Mouse (Mus musculus) Patski (cell line): ENCODE data around the gene Crtac1. TPM values are rescaled to one million over a fixed set of nuclear protein-coding genes. Genes with fewer than 3 reads are reported as not detected.

Experiments
- ATAC-seq: fragments of 100-300 bp; one replicate; pipeline ENCODE4 v1.8.0; 2021
- CTCF ChIA-PET: fragments of 350-600 bp; sonication (Branson Sonifier 250); formaldehyde crosslinking; loops from one replicate; lab custom pipeline; 2022; ENCODE audit warnings: inconsistent platforms; lab: Charles Lee
- POLR2A ChIA-PET: fragments of 350-600 bp; sonication (Branson Sonifier 250); formaldehyde crosslinking; loops from one replicate; lab custom pipeline; 2022; ENCODE audit warnings: antibody characterized with exemption, inconsistent platforms; lab: Charles Lee
- DNase-seq: peaks from one replicate; pipeline ENCODE4 v3.0.0-alpha.2; 2011; ENCODE audit warnings: low read depth, low spot score
- H3K27me3 ChIP-seq: fragments of 371-371 bp; one replicate; pipeline ENCODE4 v1.5.1; 2021
- CTCF ChIP-seq: fragments of 100-300 bp; IDR thresholded peaks from one replicate; pipeline ENCODE4 v1.5.1; 2021
- in situ Hi-C: fragments of 300-500 bp; cut with MboI; formaldehyde crosslinking; loops from 3 replicates; pipeline ENCODE4 v1.11.1; 2018; ENCODE audit warnings: low pct_unique_long_range_greater_than_20kb, mixed read lengths
- polyA plus RNA-seq: library from polyadenylated mRNA; unstranded; gene quantifications from one replicate; pipeline ENCODE4 v1.2.3, GENCODE M21; 2021

The Crtac1 gene
- polyA plus RNA-seq, 1 experiment from 2014 or later: 15.3 TPM

DNA sequence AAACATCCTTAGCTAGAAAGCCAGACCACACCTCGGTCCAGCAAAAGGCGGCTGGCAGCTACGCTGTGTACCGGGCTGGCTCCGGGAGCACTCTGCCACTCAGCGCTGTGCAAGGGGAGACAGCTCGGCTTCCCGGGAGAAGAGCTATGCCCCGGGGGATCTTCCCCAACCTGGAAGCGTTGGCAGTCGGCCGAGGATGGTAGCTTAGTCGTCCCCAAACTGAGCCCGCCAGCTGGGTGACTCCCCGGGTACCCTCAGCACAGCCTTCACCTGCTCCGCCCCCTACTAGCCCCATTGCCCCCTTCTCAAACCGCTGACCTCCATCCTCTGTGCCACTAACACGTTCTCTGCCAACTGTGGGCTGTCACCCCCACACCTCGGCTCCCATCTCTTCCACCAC, 602 bp downstream of the Crtac1 start:
- ATAC-seq: peak; percentile 34
- in situ Hi-C loops: no loop called here
- no peak for DNase-seq
- ChIA-PET CTCF (interaction anchor here (1.8 to 3.6 kb wide), 4 partner anchors 9 to 228 kb away, joined by 4 to 28 read pairs (median 9); no protein-coding TSS in a partner anchor), POLR2A (interaction anchor here (0.8 to 1.2 kb wide), 3 partner anchors 11 to 89 kb away, joined by 3 to 5 read pairs (median 3); no protein-coding TSS in a partner anchor)
- peaks cover 79% of the 10 kb centered on the region for H3K27me3 ChIP-seq
- TF ChIP-seq CTCF: no peak

DNA sequence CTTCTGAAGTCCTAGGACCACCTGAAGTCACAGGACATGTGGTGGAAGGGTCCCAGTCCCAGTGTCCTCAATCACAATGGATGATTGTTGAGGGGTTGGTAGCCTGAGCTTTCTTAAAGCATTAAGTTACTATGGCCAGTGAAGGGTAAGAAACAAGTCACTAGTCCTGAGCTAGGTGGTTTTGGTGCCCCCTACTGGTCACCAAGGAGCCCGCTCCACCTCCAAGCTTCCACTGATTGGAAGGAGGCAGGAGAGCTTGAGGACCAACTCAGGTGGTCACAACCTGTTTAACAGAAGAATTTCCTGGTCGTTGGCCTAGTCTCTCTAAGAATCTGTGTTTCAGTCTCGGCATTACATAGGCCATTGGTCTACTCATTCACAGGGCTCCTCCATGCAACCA, 2.2 kb downstream of the Crtac1 start:
- DNase-seq (no peak), ATAC-seq (no peak)
- in situ Hi-C loops: loop anchor here (5.0 kb wide), 1 partner anchor 112 kb away; no protein-coding TSS in a partner anchor
- ChIA-PET POLR2A (interaction anchor here (1.0 to 1.3 kb wide), 2 partner anchors 114 to 138 kb away, joined by 3 read pairs; no protein-coding TSS in a partner anchor), CTCF (interaction anchor here (0.8 to 3.5 kb wide), 16 partner anchors 10 to 171 kb away, joined by 3 to 28 read pairs (median 3); no protein-coding TSS in a partner anchor)
- peak; percentile 90 for TF ChIP-seq CTCF
- H3K27me3 ChIP-seq: peaks cover 80% of the 10 kb centered on the region

DNA sequence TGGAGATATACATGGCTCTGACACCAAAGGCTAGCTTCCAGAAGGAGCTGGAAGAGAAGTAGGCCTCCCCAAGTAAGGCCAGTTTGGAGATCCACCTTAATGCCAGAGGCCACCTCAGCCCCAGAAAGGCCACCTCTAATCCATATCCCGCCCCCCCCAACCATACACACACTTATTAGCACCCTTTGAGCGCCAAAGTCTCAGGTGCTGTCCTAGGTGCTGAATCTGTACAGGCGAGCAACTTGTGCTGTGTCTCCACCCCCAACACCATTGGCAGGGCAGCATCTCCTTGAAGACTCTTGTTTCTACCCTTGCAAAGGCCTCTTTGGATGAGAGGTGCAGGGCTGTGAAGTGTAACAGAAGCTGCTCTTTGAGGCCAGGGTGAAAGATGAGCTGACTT, 6.4 kb downstream of the Crtac1 start:
- peaks cover 52% of the 10 kb centered on the region for H3K27me3 ChIP-seq
- in situ Hi-C loops: loop anchor here (5.0 kb wide), 1 partner anchor 108 kb away; no protein-coding TSS in a partner anchor
- ChIA-PET POLR2A (no interaction called here), CTCF (interaction anchor here (0.9 to 1.2 kb wide), 2 partner anchors 10 to 19 kb away, joined by 3 to 4 read pairs; no protein-coding TSS in a partner anchor)
- no peak for ATAC-seq
- TF ChIP-seq CTCF: no peak
- no peak for DNase-seq

DNA sequence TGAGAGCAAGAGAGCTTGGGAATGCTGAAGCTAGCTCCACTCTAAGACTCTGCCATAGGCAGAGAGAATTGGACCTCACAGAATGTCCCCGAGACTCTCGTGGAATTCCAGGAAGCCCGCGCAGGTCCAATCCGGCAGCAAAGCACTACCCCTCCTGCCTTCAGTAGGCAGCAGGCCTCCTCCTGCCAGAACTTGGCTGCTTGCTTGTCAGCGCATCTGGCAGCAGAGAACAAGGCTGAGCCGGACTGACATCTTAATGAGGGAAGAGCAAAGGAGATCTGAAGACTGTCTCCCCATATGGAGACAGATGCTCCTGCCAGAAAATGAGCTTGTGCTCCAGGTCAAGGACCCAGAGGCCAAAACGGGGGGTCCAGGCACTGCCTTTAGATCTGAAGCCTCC, 16.5 kb downstream of the Crtac1 start:
- CTCF ChIA-PET: no interaction called here
- DNase-seq (no peak), ATAC-seq (no peak)
- TF ChIP-seq CTCF: no peak
- H3K27me3 ChIP-seq: peaks cover 54% of the 10 kb centered on the region
- in situ Hi-C loops: no loop called here
- POLR2A ChIA-PET: no interaction called here

DNA sequence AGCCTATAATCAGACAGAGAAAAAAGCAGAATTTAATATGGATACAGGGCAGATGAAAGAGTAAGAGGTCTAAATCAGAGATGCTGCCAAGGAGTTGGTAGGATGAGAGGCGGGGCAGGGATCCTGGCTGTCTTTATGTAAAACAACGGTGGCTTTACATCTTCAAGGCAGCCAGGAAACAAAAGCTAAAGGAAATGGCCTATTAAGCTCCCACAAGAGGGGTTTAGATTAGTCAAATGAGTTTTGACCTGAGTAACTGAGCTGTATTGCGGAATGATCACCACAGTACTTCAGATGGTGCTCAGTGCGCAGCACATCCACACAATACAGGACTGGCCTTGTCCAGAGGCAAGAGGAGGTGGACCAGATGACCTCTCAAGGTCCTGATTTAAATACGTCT, 21.7 kb downstream of the Crtac1 start:
- H3K27me3 ChIP-seq: peaks cover 56% of the 10 kb centered on the region
- TF ChIP-seq CTCF: no peak
- DNase-seq (no peak), ATAC-seq (no peak)
- in situ Hi-C loops: no loop called here
- ChIA-PET POLR2A (no interaction called here), CTCF (no interaction called here)

DNA sequence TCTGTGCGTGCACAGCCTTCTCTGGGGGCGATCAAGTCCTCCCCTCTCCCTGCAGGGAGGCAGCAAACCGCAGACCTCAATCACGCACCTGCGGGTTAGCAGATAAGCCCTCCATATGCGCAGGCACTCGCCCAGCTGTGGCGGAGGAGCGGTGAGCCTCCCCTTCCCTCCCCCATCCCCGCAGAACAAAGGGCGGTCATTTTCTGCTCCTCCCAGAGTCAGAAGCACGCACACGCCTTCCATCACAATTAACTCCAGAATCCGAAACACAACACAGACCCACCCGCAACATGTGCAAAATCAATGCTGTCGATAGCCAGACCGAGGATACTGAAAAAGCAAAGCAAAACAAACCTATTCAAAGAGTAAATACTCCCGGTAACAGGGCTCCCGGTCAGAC, 22.4 kb downstream of the Crtac1 start:
- TF ChIP-seq CTCF: no peak
- no peak for ATAC-seq
- DNase-seq: no peak
- H3K27me3 ChIP-seq: peaks cover 50% of the 10 kb centered on the region
- ChIA-PET POLR2A (no interaction called here), CTCF (no interaction called here)
- in situ Hi-C loops: no loop called here

DNA sequence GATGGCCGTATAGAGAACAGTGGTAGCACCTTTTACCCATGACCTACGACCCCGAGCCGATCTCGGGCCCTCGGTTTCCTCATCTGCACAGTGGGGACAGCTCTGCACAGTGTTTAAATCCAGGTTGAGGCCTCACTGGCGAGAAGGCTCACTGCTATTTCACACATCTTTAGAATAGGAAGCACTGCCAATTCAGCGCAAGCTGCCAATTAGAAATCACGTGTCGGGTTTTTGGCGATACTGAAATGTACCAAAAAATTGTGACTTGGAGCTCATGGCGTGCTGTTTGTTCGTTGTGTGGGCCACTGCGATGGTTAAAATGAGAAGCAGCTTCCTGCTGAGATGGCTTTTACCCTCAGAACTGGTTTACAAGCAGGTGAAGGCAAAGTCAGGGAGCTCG, 27.2 kb downstream of the Crtac1 start:
- H3K27me3 ChIP-seq: peaks cover 30% of the 10 kb centered on the region
- CTCF ChIA-PET: interaction anchor here (1.6 kb wide), 1 partner anchor 24 kb away, joined by 3 read pairs; no protein-coding TSS in a partner anchor
- no peak for ATAC-seq
- in situ Hi-C loops: no loop called here
- no peak for DNase-seq
- TF ChIP-seq CTCF: no peak
- POLR2A ChIA-PET: no interaction called here

DNA sequence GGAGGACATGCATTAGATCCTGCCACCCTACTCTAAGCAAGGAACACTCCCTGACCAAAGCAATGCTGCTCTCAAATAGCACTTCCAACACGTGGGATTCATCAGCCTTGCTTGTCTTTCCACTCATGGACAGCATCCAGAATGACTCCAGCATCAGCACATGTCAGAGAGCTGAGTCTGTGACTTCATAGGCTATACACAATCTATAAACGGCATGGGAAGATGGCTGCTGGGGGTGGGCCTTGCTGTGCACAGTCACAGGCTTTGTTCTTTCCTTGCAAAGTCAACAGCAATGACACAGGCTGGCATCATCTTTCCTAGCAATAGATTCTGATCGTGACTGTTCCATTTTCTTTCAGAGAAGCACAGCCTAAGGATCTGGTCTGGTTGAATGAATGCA, 31.6 kb downstream of the Crtac1 start:
- peaks cover 26% of the 10 kb centered on the region for H3K27me3 ChIP-seq
- no peak for ATAC-seq
- in situ Hi-C loops: no loop called here
- ChIA-PET POLR2A (no interaction called here), CTCF (no interaction called here)
- no peak for DNase-seq
- no peak for TF ChIP-seq CTCF

DNA sequence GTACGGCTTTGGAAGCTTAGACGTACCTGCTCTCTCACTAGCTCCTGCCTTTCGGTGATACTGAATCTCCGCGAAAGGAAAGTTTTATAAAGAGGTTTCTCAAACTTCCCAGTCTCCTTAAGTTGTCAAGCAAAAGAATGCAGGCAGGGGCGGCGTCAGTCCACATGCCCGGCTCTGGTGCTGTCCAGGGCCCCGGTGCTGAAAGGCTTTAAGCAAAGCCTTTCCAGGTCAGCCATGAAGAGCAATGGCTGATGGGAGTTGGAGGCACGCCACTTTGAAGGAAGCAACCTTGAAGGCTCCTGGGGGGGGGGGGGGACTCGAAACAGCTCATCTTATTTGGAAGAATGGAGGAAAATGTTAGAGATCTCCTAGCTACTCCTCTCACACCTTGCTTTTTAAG, 34.3 kb downstream of the Crtac1 start:
- in situ Hi-C loops: no loop called here
- POLR2A ChIA-PET: interaction anchor here (0.6 kb wide), 1 partner anchor 32 kb away, joined by 3 read pairs; no protein-coding TSS in a partner anchor
- DNase-seq: no peak
- peaks cover 42% of the 10 kb centered on the region for H3K27me3 ChIP-seq
- CTCF ChIA-PET: no interaction called here
- TF ChIP-seq CTCF: no peak
- no peak for ATAC-seq

DNA sequence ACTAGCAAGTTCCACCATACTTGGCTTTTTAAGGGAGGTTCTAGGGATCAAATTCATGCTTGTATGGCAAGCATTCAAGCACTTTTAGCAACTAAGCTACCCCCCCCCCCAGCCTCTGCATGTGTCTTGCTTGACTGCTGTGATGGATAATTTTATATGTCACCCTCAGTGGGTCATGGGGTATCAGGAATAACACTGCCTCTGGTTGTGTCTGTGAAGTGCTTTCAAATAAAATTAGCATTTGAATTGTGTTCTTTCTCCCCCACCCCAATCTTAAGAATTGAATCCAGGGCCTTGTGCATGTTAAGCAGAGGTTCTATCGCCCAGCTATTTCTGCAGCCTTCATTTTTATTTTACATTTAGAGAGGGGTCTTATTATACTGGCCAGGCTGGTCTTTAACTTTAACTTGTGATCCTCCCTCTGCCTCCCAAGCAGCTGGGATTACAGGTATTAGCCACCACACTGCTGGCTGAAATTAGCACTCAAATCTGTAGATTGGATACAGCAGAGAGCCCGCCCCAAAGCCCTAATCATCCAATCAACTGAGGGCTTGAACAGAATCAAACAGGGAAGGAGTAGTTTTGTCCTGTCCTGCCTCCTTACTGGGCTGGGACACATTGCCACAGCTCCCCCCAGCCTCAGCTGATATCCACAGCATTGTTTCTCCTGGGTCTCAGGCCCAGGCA, 36.6 kb downstream of the Crtac1 start:
- POLR2A ChIA-PET: no interaction called here
- peaks cover 50% of the 10 kb centered on the region for H3K27me3 ChIP-seq
- DNase-seq: no peak
- ATAC-seq: no peak
- in situ Hi-C loops: no loop called here
- CTCF ChIA-PET: no interaction called here
- TF ChIP-seq CTCF: no peak

DNA sequence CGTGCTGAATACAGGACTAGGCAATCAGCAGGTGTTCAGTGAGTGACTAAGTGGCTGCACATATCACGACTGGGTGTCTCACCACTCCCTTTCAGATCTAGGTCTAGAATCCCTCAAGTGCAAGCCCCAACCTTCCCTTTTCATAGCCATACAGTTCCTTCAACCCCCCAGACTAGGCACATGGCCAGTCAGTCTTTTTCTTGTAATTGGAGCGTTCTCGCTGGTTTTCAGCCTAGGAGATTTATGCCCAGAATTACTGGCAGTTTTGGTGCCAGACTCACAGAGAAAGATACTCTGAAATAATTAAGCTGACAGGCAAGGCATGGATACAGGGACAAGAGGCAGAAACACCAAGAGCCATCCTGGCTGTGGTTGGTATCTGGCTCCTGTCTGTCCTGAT, 37.7 kb downstream of the Crtac1 start:
- ChIA-PET CTCF (no interaction called here), POLR2A (no interaction called here)
- DNase-seq: no peak
- ATAC-seq: no peak
- in situ Hi-C loops: no loop called here
- TF ChIP-seq CTCF: no peak
- H3K27me3 ChIP-seq: peaks cover 46% of the 10 kb centered on the region
